Mouse (Mus musculus) ES-Bruce4 (cell line): ENCODE measurements around the gene Man2b1.

Experiments
- CTCF ChIP-seq: IDR thresholded peaks from one replicate; pipeline ENCODE4 v1.8.1; 2011; ENCODE audit warnings: low read depth, low read length
- EP300 ChIP-seq: IDR thresholded peaks from 2 replicates; pipeline ENCODE4 v1.6.1; 2011; ENCODE audit warnings: low read depth, low read length; ENCODE audit not compliant: insufficient read depth

- no peak for TF ChIP-seq CTCF
- TF ChIP-seq EP300, result no peak
Observed at GRCm38 (mm10) chr8:85142516-85142915, 59.4 kb downstream of the Man2b1 start.
